Mouse (Mus musculus): ENCODE results near the gene Tbc1d2b. TPM values are rescaled to one million over a fixed set of nuclear protein-coding genes. Genes with fewer than 3 reads are reported as not detected.

The Tbc1d2b gene
- polyA plus RNA-seq, 1 experiment from 2014 or later, result 23.4 TPM

DNA sequence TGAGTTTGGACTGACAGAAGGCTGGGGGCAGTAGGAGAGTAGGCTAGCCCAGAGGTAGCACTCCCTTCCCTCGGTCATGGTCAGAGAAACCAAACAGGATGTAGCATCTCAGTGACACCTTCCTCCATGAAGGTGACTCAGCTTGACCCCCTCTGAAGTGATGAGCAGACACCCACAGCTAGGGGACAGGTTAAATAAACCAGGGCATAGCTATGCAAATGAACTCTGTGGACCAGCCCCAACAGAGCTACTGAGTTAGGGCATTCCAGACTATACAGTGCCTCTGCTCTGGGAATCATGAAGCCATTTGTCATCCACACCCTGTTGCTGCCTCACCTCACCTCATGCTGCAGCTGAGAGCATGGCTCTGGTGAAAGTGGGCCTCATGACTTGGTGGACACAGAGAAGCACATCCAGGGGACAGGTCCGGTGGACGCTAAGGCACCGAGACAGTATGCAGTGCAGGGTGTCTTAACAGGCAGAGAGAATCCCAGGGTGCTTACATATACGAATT, 36.6 kb downstream of the Tbc1d2b start:
- Histone ChIP-seq H3K4me2 (ENCODE audit: low read depth, low read length) (no peak overlapping the region), H3K9me3 (ENCODE audit: control insufficient read depth, low read length) (no peaks in the 10 kb centered on the region), H3K27ac (replicated peaks; ENCODE audit: low read depth, low read length) (no peak overlapping the region), H3K4me1 (ENCODE audit: control insufficient read depth, insufficient read depth, low read length) (no peaks in the 10 kb centered on the region), H3K9ac (ENCODE audit: low read depth, low read length) (no peak overlapping the region), H3K36me3 (ENCODE audit: control insufficient read depth, insufficient read depth, low read length) (0 out of 2 replicates have a peak, but pooled peaks cover 2% of the 10 kb centered on the region), H3K4me3 (ENCODE audit: low read depth, low read length) (no peak overlapping the region), H3K27me3 (replicated peaks; ENCODE audit: control insufficient read depth, insufficient read depth, low read length) (no peaks in the 10 kb centered on the region)
- DNase-seq (ENCODE audit: low spot score), result no peak
- whole genome bisulfite sequencing, result 89% methylated on average over 5 of the region's 5 CpGs
- ATAC-seq (ENCODE audit: low read depth), result no peak

- no peak overlapping the region for H3K9ac ChIP-seq (ENCODE audit: low read depth, low read length)
- H3K27ac ChIP-seq (replicated peaks; ENCODE audit: low read depth, low read length), result no peak overlapping the region
- DNase-seq (ENCODE audit: low spot score) (no peak), ATAC-seq (ENCODE audit: low read depth) (no peak)
- no peak overlapping the region for H3K4me3 ChIP-seq (ENCODE audit: low read depth, low read length)
- H3K4me1 ChIP-seq (ENCODE audit: control insufficient read depth, insufficient read depth, low read length), result no peaks in the 10 kb centered on the region
- peaks cover 8% of the 10 kb centered on the region; the same call in 1 of the 2 replicates for H3K36me3 ChIP-seq (ENCODE audit: control insufficient read depth, insufficient read depth, low read length)
- WGBS, result 81% methylated on average over 8 of the region's 8 CpGs
- H3K27me3 ChIP-seq (replicated peaks; ENCODE audit: control insufficient read depth, insufficient read depth, low read length), result no peaks in the 10 kb centered on the region
- no peak overlapping the region for H3K4me2 ChIP-seq (ENCODE audit: low read depth, low read length)
- H3K9me3 ChIP-seq (ENCODE audit: control insufficient read depth, low read length), result no peaks in the 10 kb centered on the region
These were observed 37.6 kb downstream of the Tbc1d2b start for GRCm38 (mm10) chr9:90232781-90233690.

DNA sequence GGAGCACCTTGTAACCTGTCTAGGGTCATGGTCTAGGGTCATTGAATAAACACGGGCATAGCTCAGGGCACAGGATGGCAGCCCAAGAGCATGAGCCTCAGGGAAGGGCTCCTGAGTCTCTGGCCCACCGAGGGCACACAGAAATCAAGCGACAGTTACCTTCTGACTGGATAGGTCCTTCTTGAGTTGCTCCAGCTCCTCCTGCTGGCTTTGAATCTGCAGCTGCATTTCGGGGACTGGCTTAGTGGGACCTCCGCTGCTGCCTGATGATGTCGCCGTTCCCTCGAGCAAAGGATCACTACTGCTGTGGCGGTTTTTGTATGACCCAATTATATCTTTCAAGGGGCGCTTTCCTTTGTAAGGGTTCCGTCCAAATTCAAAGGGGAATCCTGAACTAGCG, 43.4 kb downstream of the Tbc1d2b start:
- Histone ChIP-seq H3K9me3 (ENCODE audit: control insufficient read depth, low read length) (no peaks in the 10 kb centered on the region), H3K4me3 (ENCODE audit: low read depth, low read length) (no peak overlapping the region), H3K4me2 (ENCODE audit: low read depth, low read length) (no peak overlapping the region), H3K9ac (ENCODE audit: low read depth, low read length) (no peak overlapping the region), H3K27me3 (replicated peaks; ENCODE audit: control insufficient read depth, insufficient read depth, low read length) (no peaks in the 10 kb centered on the region), H3K4me1 (ENCODE audit: control insufficient read depth, insufficient read depth, low read length) (no peaks in the 10 kb centered on the region), H3K36me3 (ENCODE audit: control insufficient read depth, insufficient read depth, low read length) (peaks cover 52% of the 10 kb centered on the region), H3K27ac (replicated peaks; ENCODE audit: low read depth, low read length) (no peak overlapping the region)
- 77% methylated on average over 12 of the region's 12 CpGs for WGBS
- ATAC-seq (ENCODE audit: low read depth), result no peak
- DNase-seq (ENCODE audit: low spot score), result no peak

- Histone ChIP-seq H3K27me3 (replicated peaks; ENCODE audit: control insufficient read depth, insufficient read depth, low read length) (no peaks in the 10 kb centered on the region), H3K4me2 (ENCODE audit: low read depth, low read length) (no peak overlapping the region), H3K27ac (replicated peaks; ENCODE audit: low read depth, low read length) (no peak overlapping the region), H3K9ac (ENCODE audit: low read depth, low read length) (no peak overlapping the region), H3K9me3 (ENCODE audit: control insufficient read depth, low read length) (no peaks in the 10 kb centered on the region), H3K4me3 (ENCODE audit: low read depth, low read length) (no peak overlapping the region), H3K36me3 (ENCODE audit: control insufficient read depth, insufficient read depth, low read length) (peaks cover 57% of the 10 kb centered on the region), H3K4me1 (ENCODE audit: control insufficient read depth, insufficient read depth, low read length) (no peaks in the 10 kb centered on the region)
- no peak for ATAC-seq (ENCODE audit: low read depth)
- WGBS, result 80% methylated on average over 2 of the region's 2 CpGs
- no peak for DNase-seq (ENCODE audit: low spot score)
These were observed 43.9 kb downstream of the Tbc1d2b start for GRCm38 (mm10) chr9:90226742-90227096.

DNA sequence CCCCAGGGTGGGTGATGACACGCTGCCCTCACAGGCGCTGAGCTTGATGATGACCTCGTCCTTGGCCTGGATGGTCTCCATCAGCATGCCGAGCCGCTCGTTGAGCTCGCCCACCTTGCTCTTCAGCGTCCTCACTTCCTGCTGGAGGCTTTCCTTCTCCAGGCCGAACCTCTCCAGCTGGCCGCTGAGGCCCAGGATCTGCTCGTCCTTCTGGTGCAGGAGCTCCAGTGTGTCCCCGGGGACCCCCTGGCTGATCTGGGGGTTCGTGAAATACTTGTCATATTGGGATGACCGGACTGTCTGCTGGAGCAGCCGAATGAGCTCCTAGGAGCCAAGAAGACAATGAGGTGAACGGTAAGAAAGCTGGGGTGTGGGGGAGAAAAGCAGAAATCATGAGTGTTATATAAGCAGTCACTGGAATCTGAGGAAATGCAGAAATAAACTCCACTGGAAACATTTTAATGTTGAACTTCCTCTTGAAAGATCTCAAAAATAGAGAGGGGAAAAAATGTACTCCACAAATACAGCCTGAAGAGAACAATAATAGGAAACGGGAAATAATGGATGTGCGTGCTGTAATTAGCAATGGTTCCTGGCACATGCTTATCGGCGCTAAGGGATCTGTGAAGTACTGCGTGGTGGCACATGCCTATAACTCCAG, 44.4 kb downstream of the Tbc1d2b start:
- H3K9ac ChIP-seq (ENCODE audit: low read depth, low read length), result no peak overlapping the region
- H3K4me3 ChIP-seq (ENCODE audit: low read depth, low read length), result no peak overlapping the region
- no peak for ATAC-seq (ENCODE audit: low read depth)
- peaks cover 58% of the 10 kb centered on the region for H3K36me3 ChIP-seq (ENCODE audit: control insufficient read depth, insufficient read depth, low read length)
- H3K27me3 ChIP-seq (replicated peaks; ENCODE audit: control insufficient read depth, insufficient read depth, low read length), result no peaks in the 10 kb centered on the region
- 85% methylated on average over 21 of the region's 21 CpGs for WGBS
- no peak overlapping the region for H3K4me2 ChIP-seq (ENCODE audit: low read depth, low read length)
- peak; percentile 20 for DNase-seq (ENCODE audit: low spot score)
- no peak overlapping the region for H3K27ac ChIP-seq (replicated peaks; ENCODE audit: low read depth, low read length)
- no peaks in the 10 kb centered on the region for H3K4me1 ChIP-seq (ENCODE audit: control insufficient read depth, insufficient read depth, low read length)
- H3K9me3 ChIP-seq (ENCODE audit: control insufficient read depth, low read length), result no peaks in the 10 kb centered on the region

- Histone ChIP-seq H3K27me3 (replicated peaks; ENCODE audit: control insufficient read depth, insufficient read depth, low read length) (no peaks in the 10 kb centered on the region), H3K9me3 (ENCODE audit: control insufficient read depth, low read length) (no peaks in the 10 kb centered on the region), H3K9ac (ENCODE audit: low read depth, low read length) (no peak overlapping the region), H3K27ac (replicated peaks; ENCODE audit: low read depth, low read length) (no peak overlapping the region), H3K36me3 (ENCODE audit: control insufficient read depth, insufficient read depth, low read length) (peaks cover 75% of the 10 kb centered on the region), H3K4me3 (ENCODE audit: low read depth, low read length) (no peak overlapping the region), H3K4me2 (ENCODE audit: low read depth, low read length) (no peak overlapping the region), H3K4me1 (ENCODE audit: control insufficient read depth, insufficient read depth, low read length) (no peaks in the 10 kb centered on the region)
- ATAC-seq (ENCODE audit: low read depth) (no peak), DNase-seq (ENCODE audit: low spot score) (no peak)
- WGBS, result 87% methylated on average over 3 of the region's 3 CpGs
These were observed 48.3 kb downstream of the Tbc1d2b start for GRCm38 (mm10) chr9:90222275-90222674.

DNA sequence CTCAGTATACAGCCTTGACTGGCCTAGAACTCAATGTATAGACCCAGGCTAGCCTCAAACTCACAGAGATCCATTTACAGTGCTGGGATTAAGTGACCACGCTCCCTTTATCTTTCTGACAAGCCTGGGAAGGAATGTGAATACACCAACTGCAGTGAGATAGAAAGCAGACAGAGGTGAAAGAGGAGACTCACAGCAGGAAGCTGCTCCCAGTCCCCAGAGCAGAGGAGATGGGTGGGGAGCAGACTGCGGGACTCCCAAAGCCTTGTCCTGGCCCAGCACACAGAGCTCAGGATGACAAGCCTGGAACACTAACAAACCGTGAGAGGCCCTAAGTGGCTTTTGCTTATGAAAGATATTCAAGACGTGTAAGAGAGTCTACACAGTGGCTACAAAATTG, 53.1 kb downstream of the Tbc1d2b start:
- Histone ChIP-seq H3K27me3 (replicated peaks; ENCODE audit: control insufficient read depth, insufficient read depth, low read length) (no peaks in the 10 kb centered on the region), H3K4me3 (ENCODE audit: low read depth, low read length) (no peak overlapping the region), H3K36me3 (ENCODE audit: control insufficient read depth, insufficient read depth, low read length) (peaks cover 74% of the 10 kb centered on the region), H3K9ac (ENCODE audit: low read depth, low read length) (no peak overlapping the region), H3K4me1 (ENCODE audit: control insufficient read depth, insufficient read depth, low read length) (no peaks in the 10 kb centered on the region), H3K9me3 (ENCODE audit: control insufficient read depth, low read length) (no peaks in the 10 kb centered on the region), H3K27ac (replicated peaks; ENCODE audit: low read depth, low read length) (no peak overlapping the region), H3K4me2 (ENCODE audit: low read depth, low read length) (no peak overlapping the region)
- DNase-seq (ENCODE audit: low spot score) (no peak), ATAC-seq (ENCODE audit: low read depth) (no peak)
- 54% methylated on average over 4 of the region's 4 CpGs for WGBS

DNA sequence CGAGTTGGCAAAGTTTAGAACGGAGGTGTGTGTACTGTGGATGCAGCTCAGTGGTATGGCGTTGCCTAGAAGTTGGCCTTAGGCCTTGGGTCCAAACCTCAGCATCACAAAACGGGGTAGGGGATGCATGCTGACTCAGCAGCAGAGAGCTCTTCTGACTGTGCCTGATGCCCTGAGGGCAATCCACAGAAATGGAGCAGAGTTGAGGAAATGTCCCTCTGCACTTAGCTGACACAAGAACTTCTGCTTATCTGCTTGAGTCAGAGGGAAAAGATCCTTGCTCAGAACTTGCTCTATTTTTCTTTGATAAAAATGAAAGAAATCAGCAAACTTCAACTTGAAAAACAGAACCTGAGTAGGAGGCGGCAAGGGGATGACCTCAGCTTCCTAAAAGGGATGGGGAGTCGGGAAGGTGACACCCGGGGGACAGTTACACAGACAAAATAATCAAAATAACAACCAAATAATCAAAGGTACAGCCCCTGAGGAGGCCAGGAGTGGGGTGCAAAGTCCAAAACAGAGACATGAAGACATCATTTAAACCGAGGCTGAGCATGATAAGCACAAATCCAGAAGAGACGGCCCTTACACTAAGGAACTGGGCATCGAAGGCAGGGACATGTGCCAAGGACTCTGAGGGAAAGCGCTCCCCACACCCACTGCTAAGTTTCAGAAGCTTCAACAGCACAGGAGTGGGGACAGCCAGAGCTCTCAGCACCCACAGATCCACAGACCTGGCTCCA, 54.2 kb downstream of the Tbc1d2b start:
- Histone ChIP-seq H3K27me3 (replicated peaks; ENCODE audit: control insufficient read depth, insufficient read depth, low read length) (no peaks in the 10 kb centered on the region), H3K9me3 (ENCODE audit: control insufficient read depth, low read length) (no peaks in the 10 kb centered on the region), H3K4me3 (ENCODE audit: low read depth, low read length) (no peak overlapping the region), H3K36me3 (ENCODE audit: control insufficient read depth, insufficient read depth, low read length) (peaks cover 71% of the 10 kb centered on the region), H3K4me2 (ENCODE audit: low read depth, low read length) (no peak overlapping the region), H3K9ac (ENCODE audit: low read depth, low read length) (no peak overlapping the region), H3K4me1 (ENCODE audit: control insufficient read depth, insufficient read depth, low read length) (no peaks in the 10 kb centered on the region), H3K27ac (replicated peaks; ENCODE audit: low read depth, low read length) (no peak overlapping the region)
- ATAC-seq (ENCODE audit: low read depth) (no peak), DNase-seq (ENCODE audit: low spot score) (no peak)
- 76% methylated on average over 11 of the region's 11 CpGs for WGBS
